Mouse (Mus musculus) heart, embryonic 16.5 days (tissue): ENCODE data around the gene Tln1. TPM values are rescaled to one million over a fixed set of nuclear protein-coding genes. Genes with fewer than 3 reads are reported as not detected.

Experiments used
- ATAC-seq: fragments of 200-750 bp; cut with Nextera tagmentation; replicated peaks from 2 replicates; pipeline ENCODE4 v1.8.0; 2017; ENCODE audit warnings: moderate number of reproducible peaks; ENCODE audit not compliant: insufficient read depth, low FRiP score; ENCODE audit errors: extremely low read depth
- H3K27ac ChIP-seq: fragments of 300-500 bp; sonication (generic); 2 replicates; pipeline ENCODE4 v1.5.1; 2014; ENCODE audit warnings: mild to moderate bottlenecking, low read length, control low read depth, moderate library complexity
- H3K27me3 ChIP-seq: fragments of 300-500 bp; sonication (generic); 2 replicates; pipeline ENCODE4 v1.6.1; 2014; ENCODE audit warnings: low read length, mixed read lengths; ENCODE audit not compliant: control insufficient read depth, insufficient read depth
- H3K36me3 ChIP-seq: fragments of 300-500 bp; sonication (generic); 2 replicates; pipeline ENCODE4 v1.6.1; 2014; ENCODE audit not compliant: control insufficient read depth, insufficient read depth
- H3K4me1 ChIP-seq: fragments of 300-500 bp; sonication (generic); 2 replicates; pipeline ENCODE4 v1.6.1; 2014; ENCODE audit warnings: low read length, mixed read lengths; ENCODE audit not compliant: control insufficient read depth, insufficient read depth
- H3K4me2 ChIP-seq: fragments of 300-500 bp; sonication (generic); 2 replicates; pipeline ENCODE4 v1.6.1; 2014; ENCODE audit warnings: low read depth, mild to moderate bottlenecking, control low read depth, low read length
- H3K4me3 ChIP-seq: fragments of 300-500 bp; sonication (generic); 2 replicates; pipeline ENCODE4 v1.5.1; 2014; ENCODE audit warnings: mild to moderate bottlenecking, control low read depth, low read length
- H3K9ac ChIP-seq: fragments of 300-500 bp; sonication (generic); 2 replicates; pipeline ENCODE4 v1.6.1; 2014; ENCODE audit warnings: low read length, control low read depth
- H3K9me3 ChIP-seq: fragments of 300-500 bp; sonication (generic); replicated peaks from 2 replicates; pipeline ENCODE4 v1.6.1; 2016; ENCODE audit warnings: low read length; ENCODE audit not compliant: control insufficient read depth
- WGBS: fragments of 180-500 bp; shearing (Covaris S2); extraction: QIAGEN DNeasy Blood & Tissue Kit; methylation state at CpG from one replicate; pipeline ENCODE4 v1.1.7; 2014; 5-methylcytosine and 5-hydroxymethylcytosine counted together
- polyA plus RNA-seq: library from polyadenylated mRNA; unstranded; fragments of >200 nt; fragmentation: Nextera tagmentation; extraction: Ambion mirVana; gene quantifications from 2 replicates; pipeline ENCODE4 v1.2.1, GENCODE M21; 2015

Gene Tln1
- polyA plus RNA-seq, 1 experiment from 2014 or later = 68.7 TPM

GRCm38 (mm10) chr4:43507938-43508665 is 54.4 kb downstream of the Tln1 start:
- no peaks in the 10 kb centered on the region for H3K27me3 ChIP-seq
- H3K4me2 ChIP-seq = peak overlapping the region; percentile 84
- no peaks in the 10 kb centered on the region for H3K36me3 ChIP-seq
- ATAC-seq = peak; percentile 46
- peak overlapping the region; percentile 84 for H3K9ac ChIP-seq
- H3K4me3 ChIP-seq = peak overlapping the region; percentile 70
- WGBS = 5% methylated on average over 22 of the region's 22 CpGs
- peak overlapping the region; percentile 74 for H3K27ac ChIP-seq
- H3K9me3 ChIP-seq = no peaks in the 10 kb centered on the region
- H3K4me1 ChIP-seq = peaks cover 18% of the 10 kb centered on the region

GRCm38 (mm10) chr4:43506536-43507185 is 55.8 kb downstream of the Tln1 start, which contains the start of gene Car9:
Gene Car9, plus strand, starts transcription at chr4:43506966.
- H3K36me3 ChIP-seq = no peaks in the 10 kb centered on the region
- peak within 1 kb of the TSS; percentile 70 for H3K4me3 ChIP-seq
- 62% methylated on average over 9 of the region's 9 CpGs for WGBS
- no peak within 1 kb of the TSS for H3K9ac ChIP-seq
- no peaks in the 10 kb centered on the region for H3K27me3 ChIP-seq
- H3K9me3 ChIP-seq = no peaks in the 10 kb centered on the region
- H3K4me2 ChIP-seq = peak within 1 kb of the TSS; percentile 84
- no peak for ATAC-seq
- H3K27ac ChIP-seq = no peak within 1 kb of the TSS
- peaks cover 14% of the 10 kb centered on the region for H3K4me1 ChIP-seq

GRCm38 (mm10) chr4:43506074-43506473 is 56.4 kb downstream of the Tln1 start:
- no peaks in the 10 kb centered on the region for H3K9me3 ChIP-seq
- no peak overlapping the region for H3K9ac ChIP-seq
- peaks cover 14% of the 10 kb centered on the region for H3K4me1 ChIP-seq
- no peak for ATAC-seq
- no peak overlapping the region for H3K4me3 ChIP-seq
- H3K27me3 ChIP-seq = no peaks in the 10 kb centered on the region
- no peak overlapping the region for H3K4me2 ChIP-seq
- no peaks in the 10 kb centered on the region for H3K36me3 ChIP-seq
- no peak overlapping the region for H3K27ac ChIP-seq
- 88% methylated on average over 8 of the region's 8 CpGs for WGBS

GRCm38 (mm10) chr4:43504269-43504668 is 58.2 kb downstream of the Tln1 start:
- peaks cover 18% of the 10 kb centered on the region for H3K4me1 ChIP-seq
- H3K27me3 ChIP-seq = no peaks in the 10 kb centered on the region
- no peak overlapping the region for H3K27ac ChIP-seq
- no peaks in the 10 kb centered on the region for H3K36me3 ChIP-seq
- 73% methylated on average over 4 of the region's 4 CpGs for WGBS
- no peak overlapping the region for H3K4me2 ChIP-seq
- no peak overlapping the region for H3K4me3 ChIP-seq
- H3K9me3 ChIP-seq = no peaks in the 10 kb centered on the region
- ATAC-seq = no peak
- no peak overlapping the region for H3K9ac ChIP-seq

GRCm38 (mm10) chr4:43503506-43503905 is 59.0 kb downstream of the Tln1 start:
- Histone ChIP-seq H3K4me1 (peaks cover 17% of the 10 kb centered on the region), H3K27me3 (no peaks in the 10 kb centered on the region), H3K9ac (no peak overlapping the region), H3K4me2 (no peak overlapping the region), H3K36me3 (no peaks in the 10 kb centered on the region), H3K9me3 (no peaks in the 10 kb centered on the region), H3K4me3 (no peak overlapping the region), H3K27ac (no peak overlapping the region)
- no peak for ATAC-seq
- WGBS = 84% methylated on average over 6 of the region's 6 CpGs

GRCm38 (mm10) chr4:43503041-43503440 is 59.5 kb downstream of the Tln1 start:
- no peaks in the 10 kb centered on the region for H3K36me3 ChIP-seq
- H3K9ac ChIP-seq = no peak overlapping the region
- H3K9me3 ChIP-seq = no peaks in the 10 kb centered on the region
- WGBS = 79% methylated on average over 2 of the region's 2 CpGs
- peaks cover 20% of the 10 kb centered on the region for H3K4me1 ChIP-seq
- H3K27me3 ChIP-seq = no peaks in the 10 kb centered on the region
- no peak overlapping the region for H3K27ac ChIP-seq
- no peak for ATAC-seq
- H3K4me3 ChIP-seq = no peak overlapping the region
- H3K4me2 ChIP-seq = no peak overlapping the region

- Histone ChIP-seq H3K4me3 (peak within 1 kb of the TSS; percentile 77), H3K36me3 (0 out of 2 replicates have a peak, but pooled peaks cover 3% of the 10 kb centered on the region), H3K27me3 (no peaks in the 10 kb centered on the region), H3K27ac (peak within 1 kb of the TSS; percentile 68), H3K9ac (peak within 1 kb of the TSS; percentile 79), H3K9me3 (no peaks in the 10 kb centered on the region), H3K4me1 (peaks cover 27% of the 10 kb centered on the region), H3K4me2 (peak within 1 kb of the TSS; percentile 89)
- peak; percentile 89 for ATAC-seq
- WGBS = 7% methylated on average over 50 of the region's 50 CpGs
Observed at GRCm38 (mm10) chr4:43499407-43500333, 62.8 kb downstream of the Tln1 start, which contains the start of gene Arhgef39. Gene Arhgef39, minus strand, starts transcription at chr4:43499695.

GRCm38 (mm10) chr4:43498983-43499382 is 63.5 kb downstream of the Tln1 start:
- peak; percentile 28; the same call in 1 of the 2 replicates for ATAC-seq
- Histone ChIP-seq H3K36me3 (0 out of 2 replicates have a peak, but pooled peaks cover 3% of the 10 kb centered on the region), H3K4me2 (peak overlapping the region; percentile 89), H3K4me3 (peak overlapping the region; percentile 77), H3K9me3 (no peaks in the 10 kb centered on the region), H3K27me3 (no peaks in the 10 kb centered on the region), H3K27ac (peak overlapping the region; percentile 68; the same call in 1 of the 2 replicates), H3K9ac (peak overlapping the region; percentile 79), H3K4me1 (peaks cover 32% of the 10 kb centered on the region)
- 13% methylated on average over 8 of the region's 8 CpGs for WGBS
